Mouse (Mus musculus) hindbrain, postnatal 0 days (tissue): ENCODE measurements at regions not wholly inside any gene's neighbourhood (a gene's known extent, or its start where the extent isn't known, plus 50 kb on each side); places are given as distances from the start of the nearest gene placed in this dataset.
A peak's percentile ranks its signal among the peaks of the same experiment; 100 is the strongest.

ENCODE experiments used
- ATAC-seq: fragments of 200-750 bp; cut with Nextera tagmentation; 2 replicates; pipeline ENCODE4 v1.8.0; 2017; ENCODE audit warnings: mild to moderate bottlenecking, moderate TSS enrichment, moderate library complexity
- DNase-seq: peaks from one replicate; pipeline ENCODE4 v3.0.0-alpha.2; 2015; ENCODE audit warnings: low spot score
- H3K27ac ChIP-seq: fragments of 300-500 bp; sonication (generic); 2 replicates; pipeline ENCODE4 v1.5.1; 2014; ENCODE audit warnings: mild to moderate bottlenecking
- H3K27me3 ChIP-seq: fragments of 300-500 bp; sonication (generic); 2 replicates; pipeline ENCODE4 v1.6.1; 2014; ENCODE audit warnings: low read length, mixed read lengths; ENCODE audit not compliant: insufficient read depth
- H3K36me3 ChIP-seq: fragments of 300-500 bp; sonication (generic); 2 replicates; pipeline ENCODE4 v1.6.1; 2014; ENCODE audit warnings: low read length, mixed read lengths; ENCODE audit not compliant: insufficient read depth
- H3K4me1 ChIP-seq: fragments of 300-500 bp; sonication (generic); 2 replicates; pipeline ENCODE4 v1.6.1; 2014; ENCODE audit warnings: antibody characterized with exemption, low read length, mixed read lengths; ENCODE audit not compliant: insufficient read depth
- H3K4me2 ChIP-seq: fragments of 300-500 bp; sonication (generic); 2 replicates; pipeline ENCODE4 v1.6.1; 2014; ENCODE audit warnings: low read depth, mild to moderate bottlenecking, low read length, moderate library complexity, mixed read lengths
- H3K4me3 ChIP-seq: fragments of 300-500 bp; sonication (generic); 2 replicates; pipeline ENCODE4 v1.5.1; 2014; ENCODE audit warnings: low read length
- H3K9ac ChIP-seq: fragments of 300-500 bp; sonication (generic); replicated peaks from 2 replicates; pipeline ENCODE4 v1.6.1; 2014; ENCODE audit warnings: mild to moderate bottlenecking, low read length, moderate library complexity, mixed read lengths
- H3K9me3 ChIP-seq: fragments of 300-500 bp; sonication (generic); 2 replicates; pipeline ENCODE4 v1.6.1; 2016; ENCODE audit warnings: low read length, mixed read lengths
- CTCF ChIP-seq: IDR thresholded peaks from 2 replicates; pipeline ENCODE4 v1.5.1; 2016; ENCODE audit warnings: antibody characterized with exemption, control low read depth, low read depth
- WGBS: fragments of 180-500 bp; shearing (Covaris S2); extraction: QIAGEN DNeasy Blood & Tissue Kit; methylation state at CpG from one replicate; pipeline ENCODE4 v1.1.7; 2014; 5-methylcytosine and 5-hydroxymethylcytosine counted together

DNA sequence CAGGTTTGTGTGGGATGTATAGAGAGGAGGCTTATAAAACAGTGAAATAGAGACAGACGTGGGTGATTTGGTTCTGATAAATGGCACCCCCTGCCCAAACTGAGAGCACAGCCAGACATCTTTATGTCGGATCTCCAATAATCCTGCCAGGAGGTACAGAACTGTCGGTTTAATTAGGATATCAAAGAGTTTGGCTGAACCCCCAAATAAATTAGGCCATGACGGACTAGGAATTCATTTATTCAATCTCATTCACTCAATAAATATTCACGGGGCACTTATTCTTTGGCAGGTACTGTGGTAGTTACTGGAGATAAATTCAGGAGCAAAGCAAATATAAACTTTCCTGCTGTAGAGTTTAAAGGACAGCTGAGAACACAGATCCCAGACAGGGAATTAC lies 615.0 kb upstream of the Tle4 start:
- H3K9ac ChIP-seq, result no peak overlapping the region
- H3K4me3 ChIP-seq, result no peak overlapping the region
- ATAC-seq (no peak), DNase-seq (no peak)
- no peaks in the 10 kb centered on the region for H3K4me1 ChIP-seq
- 40% methylated on average over 5 of the region's 5 CpGs for WGBS
- no peaks in the 10 kb centered on the region for H3K27me3 ChIP-seq
- no peaks in the 10 kb centered on the region for H3K9me3 ChIP-seq
- H3K27ac ChIP-seq, result no peak overlapping the region
- no peak for TF ChIP-seq CTCF
- no peaks in the 10 kb centered on the region for H3K36me3 ChIP-seq
- H3K4me2 ChIP-seq, result no peak overlapping the region

GRCm38 (mm10) chr19:15203039-15203438 lies 605.2 kb upstream of the Tle4 start:
- no peak for ATAC-seq
- no peak overlapping the region for H3K4me2 ChIP-seq
- no peaks in the 10 kb centered on the region for H3K27me3 ChIP-seq
- no peaks in the 10 kb centered on the region for H3K9me3 ChIP-seq
- no peak for TF ChIP-seq CTCF
- DNase-seq, result no peak
- H3K36me3 ChIP-seq, result no peaks in the 10 kb centered on the region
- no peaks in the 10 kb centered on the region for H3K4me1 ChIP-seq
- H3K9ac ChIP-seq, result no peak overlapping the region
- H3K4me3 ChIP-seq, result no peak overlapping the region
- H3K27ac ChIP-seq, result no peak overlapping the region
- 96% methylated on average over 1 of the region's 1 CpGs for WGBS

- TF ChIP-seq CTCF, result no peak
- no peak overlapping the region for H3K4me3 ChIP-seq
- WGBS, result 25% methylated on average over 3 of the region's 3 CpGs
These were observed 603.4 kb upstream of the Tle4 start for GRCm38 (mm10) chr19:15201262-15201661.

DNA sequence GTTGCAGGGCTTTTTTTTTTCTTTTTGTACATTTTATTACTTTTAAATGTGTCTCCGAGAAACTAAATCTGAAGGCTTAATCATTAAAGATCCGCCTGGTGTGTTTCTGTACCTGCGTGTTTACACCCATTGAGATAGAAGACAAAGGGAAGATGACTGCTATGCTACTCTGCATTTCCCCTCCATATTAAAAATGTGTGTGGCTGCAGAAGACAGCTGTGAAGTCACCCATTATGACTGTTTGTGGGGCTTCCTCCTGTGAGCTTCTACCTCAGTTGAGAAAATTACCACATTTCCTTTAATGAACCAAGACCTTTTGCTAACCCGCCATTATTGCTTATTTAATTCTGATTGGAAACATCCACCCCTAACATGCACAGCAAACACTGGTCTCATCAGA lies 602.9 kb upstream of the Tle4 start:
- Histone ChIP-seq H3K36me3 (no peaks in the 10 kb centered on the region), H3K9ac (no peak overlapping the region), H3K4me2 (no peak overlapping the region), H3K27ac (no peak overlapping the region), H3K27me3 (no peaks in the 10 kb centered on the region), H3K4me3 (no peak overlapping the region), H3K9me3 (no peaks in the 10 kb centered on the region), H3K4me1 (no peaks in the 10 kb centered on the region)
- TF ChIP-seq CTCF, result no peak
- DNase-seq (no peak), ATAC-seq (no peak)
- 70% methylated on average over 4 of the region's 4 CpGs for WGBS

More at GRCm38 (mm10) chr19:15201262-15201661, 603.4 kb upstream of the Tle4 start:
- no peaks in the 10 kb centered on the region for H3K4me1 ChIP-seq
- H3K9me3 ChIP-seq, result no peaks in the 10 kb centered on the region
- no peaks in the 10 kb centered on the region for H3K36me3 ChIP-seq
- ATAC-seq (no peak), DNase-seq (peak; percentile 67)
- H3K27ac ChIP-seq, result no peak overlapping the region
- no peak overlapping the region for H3K9ac ChIP-seq
- H3K4me2 ChIP-seq, result no peak overlapping the region
- H3K27me3 ChIP-seq, result no peaks in the 10 kb centered on the region

DNA sequence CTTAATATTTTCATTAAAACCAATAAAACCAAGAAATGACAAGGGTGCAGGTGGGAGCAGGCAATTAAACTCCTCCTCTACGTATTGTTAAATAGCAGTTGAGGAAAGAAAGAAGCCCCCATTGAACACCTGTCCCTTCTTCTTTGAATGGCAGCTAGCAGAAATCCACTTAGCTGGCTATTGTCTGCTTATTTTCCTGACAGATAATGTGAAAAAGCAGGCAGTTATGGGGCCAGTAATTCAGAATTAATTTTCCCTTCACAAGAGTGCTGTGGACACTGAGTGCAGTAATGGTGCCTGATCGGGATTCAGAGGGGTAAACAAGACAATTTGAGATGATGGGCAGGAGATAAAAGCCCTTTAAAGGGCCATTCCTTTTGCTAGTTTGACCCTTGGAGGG lies 602.5 kb upstream of the Tle4 start:
- no peaks in the 10 kb centered on the region for H3K27me3 ChIP-seq
- no peaks in the 10 kb centered on the region for H3K36me3 ChIP-seq
- H3K9ac ChIP-seq, result no peak overlapping the region
- no peak for TF ChIP-seq CTCF
- H3K4me2 ChIP-seq, result no peak overlapping the region
- ATAC-seq (no peak), DNase-seq (no peak)
- no peak overlapping the region for H3K4me3 ChIP-seq
- 34% methylated on average over 2 of the region's 2 CpGs for whole genome bisulfite sequencing
- no peaks in the 10 kb centered on the region for H3K9me3 ChIP-seq
- no peaks in the 10 kb centered on the region for H3K4me1 ChIP-seq
- H3K27ac ChIP-seq, result no peak overlapping the region

- no peak overlapping the region for H3K27ac ChIP-seq
- 54% methylated on average over 1 of the region's 1 CpGs for WGBS
- TF ChIP-seq CTCF, result no peak
- H3K27me3 ChIP-seq, result no peaks in the 10 kb centered on the region
- no peak for ATAC-seq
- no peaks in the 10 kb centered on the region for H3K9me3 ChIP-seq
- no peaks in the 10 kb centered on the region for H3K4me1 ChIP-seq
- H3K4me3 ChIP-seq, result no peak overlapping the region
- H3K36me3 ChIP-seq, result no peaks in the 10 kb centered on the region
- DNase-seq, result no peak
- H3K9ac ChIP-seq, result no peak overlapping the region
- no peak overlapping the region for H3K4me2 ChIP-seq
These were observed 601.8 kb upstream of the Tle4 start for GRCm38 (mm10) chr19:15199692-15200091.

- no peak for TF ChIP-seq CTCF
- Histone ChIP-seq H3K4me1 (no peaks in the 10 kb centered on the region), H3K9ac (no peak overlapping the region), H3K4me3 (no peak overlapping the region), H3K27me3 (no peaks in the 10 kb centered on the region), H3K36me3 (no peaks in the 10 kb centered on the region), H3K4me2 (no peak overlapping the region), H3K27ac (no peak overlapping the region), H3K9me3 (no peaks in the 10 kb centered on the region)
- DNase-seq (no peak), ATAC-seq (no peak)
These were observed 577.4 kb upstream of the Tle4 start for GRCm38 (mm10) chr19:15175221-15175620.
